9 mouse cellular contexts compared by ENCODE assay signal in the genomic region with DNA sequence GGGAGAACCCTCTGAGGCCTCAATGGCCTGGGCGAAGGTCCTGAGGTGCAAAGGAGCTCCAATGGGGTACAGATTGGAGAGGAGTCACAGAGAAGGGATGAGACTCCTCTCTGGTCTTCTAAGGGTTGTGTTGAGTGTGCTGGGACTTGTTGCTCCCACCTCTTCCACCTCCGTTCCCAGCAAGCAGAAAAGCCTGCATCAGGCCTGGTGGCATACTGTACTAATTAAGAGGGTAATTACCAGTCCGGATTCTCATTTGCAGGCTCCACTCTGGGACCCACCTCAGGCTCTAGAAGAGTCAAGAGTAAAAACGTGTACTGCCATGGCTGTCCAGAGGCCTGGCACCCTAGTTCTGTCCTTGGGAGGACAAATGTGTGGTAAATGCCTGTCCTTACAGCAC. TPM values are rescaled to one million over a fixed set of nuclear protein-coding genes. Genes with fewer than 3 reads are reported as not detected.
DNase-seq lines count a peak whose midpoint lies in the region; ATAC-seq and TF ChIP-seq lines count a peak whose summit lies in the region.
"Had no signal": no experiment of that assay in that cellular context is flagged by ENCODE, and none has a peak within 500 bp of the region (broad histone marks: within the 10 kb centered on the region; RNA-seq: fewer than 3 reads in every experiment).

No protein-coding gene starts in this region.

- no peak for DNase-seq in heart, adult 9 months (ENCODE audit: low spot score in 2 of 2)
- DNase-seq in forebrain, postnatal 0 days: no peak
- DNase-seq in spleen, postnatal 14 days (ENCODE audit: low spot score in 2 of 2): no peak
- DNase-seq in left cerebral cortex, adult 9 months (ENCODE audit: low spot score in 2 of 2): no peak

- peaks cover 11% of the 10 kb centered on the region for H3K36me3 ChIP-seq in heart, embryonic 13.5 days
- peaks cover 4% of the 10 kb centered on the region; the same call in 1 of the 2 replicates for H3K36me3 ChIP-seq in E14TG2a.4 (ENCODE audit: insufficient read depth, low read length)
- no peaks in the 10 kb centered on the region for H3K36me3 ChIP-seq in forebrain, postnatal 0 days (ENCODE audit: insufficient read depth)
- no peaks in the 10 kb centered on the region for H3K36me3 ChIP-seq in liver, embryonic 16.5 days (ENCODE audit: control insufficient read depth, insufficient read depth)

- peak overlapping the region; percentile 32 for H3K4me3 ChIP-seq in heart, embryonic 13.5 days
- H3K4me3 ChIP-seq in E14TG2a.4 (replicated peaks; ENCODE audit: low read length): 0 out of 2 replicates have a peak overlapping the region, but pooled peaks have one; percentile 32
- no peak overlapping the region for H3K4me3 ChIP-seq in forebrain, postnatal 0 days (ENCODE audit: low read depth, low read length)
- H3K4me3 ChIP-seq in liver, embryonic 16.5 days (ENCODE audit: low read depth, low read length): peak overlapping the region; percentile 55

- H3K27me3 ChIP-seq in heart, embryonic 13.5 days (replicated peaks): no peaks in the 10 kb centered on the region
- H3K27me3 ChIP-seq in E14TG2a.4 (ENCODE audit: insufficient read depth, low read length): no peaks in the 10 kb centered on the region
- H3K27me3 ChIP-seq in forebrain, postnatal 0 days (ENCODE audit: insufficient read depth, low read length): no peaks in the 10 kb centered on the region
- peaks cover 2% of the 10 kb centered on the region; the same call in 1 of the 2 replicates for H3K27me3 ChIP-seq in liver, embryonic 16.5 days (ENCODE audit: control insufficient read depth, insufficient read depth, low read depth, low read length)

- peaks cover 59% of the 10 kb centered on the region for H3K4me1 ChIP-seq in heart, embryonic 13.5 days
- peaks cover 67% of the 10 kb centered on the region for H3K4me1 ChIP-seq in E14TG2a.4 (replicated peaks; ENCODE audit: low read depth, low read length)
- peaks cover 23% of the 10 kb centered on the region for H3K4me1 ChIP-seq in forebrain, postnatal 0 days (ENCODE audit: insufficient read depth)
- peaks cover 58% of the 10 kb centered on the region for H3K4me1 ChIP-seq in liver, embryonic 16.5 days (ENCODE audit: control insufficient read depth, low read depth, low read length)

- H3K27ac ChIP-seq in heart, embryonic 13.5 days (replicated peaks): peak overlapping the region; percentile 100
- H3K27ac ChIP-seq in forebrain, postnatal 0 days (ENCODE audit: low read depth, low read length): peak overlapping the region; percentile 15; the same call in 1 of the 2 replicates
- H3K27ac ChIP-seq in liver, embryonic 16.5 days (ENCODE audit: low read length): peak overlapping the region; percentile 94

- no peak for ATAC-seq in heart, embryonic 13.5 days (ENCODE audit: extremely low read depth, insufficient number of reproducible peaks, low FRiP score, low TSS enrichment)
- no peak for ATAC-seq in forebrain, postnatal 0 days
- ATAC-seq in liver, embryonic 16.5 days (ENCODE audit: low read depth): no peak
- no peak for ATAC-seq in cerebellum, adult (ENCODE audit: insufficient number of reproducible peaks, low FRiP score, low TSS enrichment)

- no peaks in the 10 kb centered on the region for H3K9me3 ChIP-seq in heart, embryonic 13.5 days
- H3K9me3 ChIP-seq in E14TG2a.4 (ENCODE audit: low read length): no peaks in the 10 kb centered on the region
- no peaks in the 10 kb centered on the region for H3K9me3 ChIP-seq in forebrain, postnatal 0 days (ENCODE audit: low read length)
- H3K9me3 ChIP-seq in liver, embryonic 16.5 days (replicated peaks; ENCODE audit: control insufficient read depth, low read length): no peaks in the 10 kb centered on the region

- WGBS in heart, embryonic 13.5 days: 47% methylated on average over 4 of the region's 4 CpGs
- WGBS in forebrain, postnatal 0 days: 20% methylated on average over 4 of the region's 4 CpGs
- 53% methylated on average over 4 of the region's 4 CpGs for whole genome bisulfite sequencing in liver, embryonic 16.5 days (ENCODE audit: insufficient replicate concordance)

- H3K4me2 ChIP-seq in heart, embryonic 13.5 days: peak overlapping the region; percentile 66
- H3K4me2 ChIP-seq in forebrain, postnatal 0 days (ENCODE audit: low read depth): peak overlapping the region; percentile 60
- peak overlapping the region; percentile 84 for H3K4me2 ChIP-seq in liver, embryonic 16.5 days (ENCODE audit: low read depth, low read length)

- H3K9ac ChIP-seq in heart, embryonic 13.5 days: peak overlapping the region; percentile 82
- no peak overlapping the region for H3K9ac ChIP-seq in forebrain, postnatal 0 days
- peak overlapping the region; percentile 78 for H3K9ac ChIP-seq in liver, embryonic 16.5 days (ENCODE audit: low read depth, low read length)

- TF ChIP-seq CTCF in E14TG2a.4 (conservative IDR thresholded peaks at IDR 0.05; ENCODE audit: low read length): no peak
- no peak for TF ChIP-seq CTCF in forebrain, postnatal 0 days (IDR thresholded peaks at IDR 0.05; ENCODE audit: low read depth)

RNA-seq across cellular contexts. Expression of gene Jund, which starts 1.8 kb away (rescaled TPM):
- 68.6 and 76.9 TPM in 2 replicates for polyA plus RNA-seq in heart, embryonic 13.5 days (2015; fragmentation: Nextera tagmentation; extraction: Ambion mirVana)
- 333 and 392 TPM in 2 replicates for total RNA-seq in forebrain, postnatal 0 days (2014; rRNA removed)
- 108 and 114 TPM in 2 replicates for polyA plus RNA-seq in forebrain, postnatal 0 days (2015; fragmentation: Nextera tagmentation; extraction: Ambion mirVana)
- polyA plus RNA-seq in liver, embryonic 16.5 days (2015; fragmentation: Nextera tagmentation; extraction: Ambion mirVana): 12.3 and 17.5 TPM in 2 replicates

RNA-seq across cellular contexts. Expression of gene Iqcn, which starts 6.3 kb away (rescaled TPM):
- polyA plus RNA-seq in heart, embryonic 13.5 days (2015; fragmentation: Nextera tagmentation; extraction: Ambion mirVana): not detected in 2 replicates
- total RNA-seq in forebrain, postnatal 0 days (2014; rRNA removed): 0.33 TPM in 1 of 2 replicates, not detected in the other
- 0.03 and 0.08 TPM in 2 replicates for polyA plus RNA-seq in forebrain, postnatal 0 days (2015; fragmentation: Nextera tagmentation; extraction: Ambion mirVana)
- polyA plus RNA-seq in liver, embryonic 16.5 days (2015; fragmentation: Nextera tagmentation; extraction: Ambion mirVana): 0.02 TPM in 1 of 2 replicates, not detected in the other

RNA-seq across cellular contexts. Expression of gene Gm3336, which starts 21.4 kb away (rescaled TPM):
- polyA plus RNA-seq in heart, embryonic 13.5 days (2015; fragmentation: Nextera tagmentation; extraction: Ambion mirVana): not detected in 2 replicates
- total RNA-seq in forebrain, postnatal 0 days (2014; rRNA removed): not detected in 2 replicates
- not detected in 2 replicates for polyA plus RNA-seq in forebrain, postnatal 0 days (2015; fragmentation: Nextera tagmentation; extraction: Ambion mirVana)
- polyA plus RNA-seq in liver, embryonic 16.5 days (2015; fragmentation: Nextera tagmentation; extraction: Ambion mirVana): 0.40 and 0.47 TPM in 2 replicates
- total RNA-seq: heart, adult 18-20 months had no signal

RNA-seq across cellular contexts. Expression of gene Lsm4, which starts 23.9 kb away (rescaled TPM):
- 269 and 297 TPM in 2 replicates for polyA plus RNA-seq in heart, embryonic 13.5 days (2015; fragmentation: Nextera tagmentation; extraction: Ambion mirVana)
- 93.7 and 140 TPM in 2 replicates for total RNA-seq in forebrain, postnatal 0 days (2014; rRNA removed)
- polyA plus RNA-seq in forebrain, postnatal 0 days (2015; fragmentation: Nextera tagmentation; extraction: Ambion mirVana): 177 and 231 TPM in 2 replicates
- 104 and 113 TPM in 2 replicates for polyA plus RNA-seq in liver, embryonic 16.5 days (2015; fragmentation: Nextera tagmentation; extraction: Ambion mirVana)

RNA-seq across cellular contexts. Expression of gene Pde4c, which starts 26.6 kb away (rescaled TPM):
- polyA plus RNA-seq in heart, embryonic 13.5 days (2015; fragmentation: Nextera tagmentation; extraction: Ambion mirVana): 0.14 TPM in 1 of 2 replicates, not detected in the other
- total RNA-seq in forebrain, postnatal 0 days (2014; rRNA removed): 0.48 and 0.62 TPM in 2 replicates
- polyA plus RNA-seq in forebrain, postnatal 0 days (2015; fragmentation: Nextera tagmentation; extraction: Ambion mirVana): 0.10 and 0.23 TPM in 2 replicates
- polyA plus RNA-seq in liver, embryonic 16.5 days (2015; fragmentation: Nextera tagmentation; extraction: Ambion mirVana): 1.5 and 2.2 TPM in 2 replicates

Comparison
In these comparisons a context has a peak if more than half of its experiments do, and no peak if none do; other contexts are left out.
1. H3K27ac ChIP-seq: peak in every context shown above with its lines; median percentile 100 in heart, embryonic 13.5 days; 94 in liver, embryonic 16.5 days; 15 in forebrain, postnatal 0 days.